Mouse (Mus musculus) cortical plate, adult 2 months (tissue): Measurements from ENCODE around the gene Rps2. TPM values are rescaled to one million over a fixed set of nuclear protein-coding genes. Genes with fewer than 3 reads are reported as not detected.

ENCODE experiments used
- H3K27ac ChIP-seq: fragments of 200-500 bp; 2 replicates; pipeline ENCODE4 v1.5.1; 2012; ENCODE audit warnings: low read length, control low read depth, inconsistent platforms; ENCODE audit not compliant: insufficient read depth
- H3K4me1 ChIP-seq: fragments of 200-500 bp; 2 replicates; pipeline ENCODE4 v1.6.1; 2011; ENCODE audit warnings: low read length; ENCODE audit not compliant: control insufficient read depth, insufficient read depth
- H3K4me3 ChIP-seq: fragments of 200-500 bp; 2 replicates; pipeline ENCODE4 v1.5.1; 2011; ENCODE audit warnings: mild to moderate bottlenecking, low read length, control low read depth; ENCODE audit not compliant: insufficient read depth
- CTCF ChIP-seq: fragments of 200-500 bp; IDR thresholded peaks from 2 replicates; pipeline ENCODE4 v1.5.1; 2011; ENCODE audit warnings: mild to moderate bottlenecking, control low read depth, low read length; ENCODE audit not compliant: insufficient read depth; ENCODE audit errors: extremely low read depth
- POLR2A ChIP-seq: fragments of 200-500 bp; IDR thresholded peaks from 2 replicates; pipeline ENCODE4 v1.6.1; 2011; ENCODE audit warnings: mild to moderate bottlenecking, low read length, control low read depth; ENCODE audit not compliant: insufficient read depth; ENCODE audit errors: extremely low read depth
- polyA plus RNA-seq: library from polyadenylated mRNA; depleted of rRNA; stranded (reverse); fragments of >200 nt; gene quantifications from 2 replicates; pipeline ENCODE4 v1.2.3, GENCODE M21; 2012

The Rps2 gene
- polyA plus RNA-seq, 1 experiment = 980 TPM

DNA sequence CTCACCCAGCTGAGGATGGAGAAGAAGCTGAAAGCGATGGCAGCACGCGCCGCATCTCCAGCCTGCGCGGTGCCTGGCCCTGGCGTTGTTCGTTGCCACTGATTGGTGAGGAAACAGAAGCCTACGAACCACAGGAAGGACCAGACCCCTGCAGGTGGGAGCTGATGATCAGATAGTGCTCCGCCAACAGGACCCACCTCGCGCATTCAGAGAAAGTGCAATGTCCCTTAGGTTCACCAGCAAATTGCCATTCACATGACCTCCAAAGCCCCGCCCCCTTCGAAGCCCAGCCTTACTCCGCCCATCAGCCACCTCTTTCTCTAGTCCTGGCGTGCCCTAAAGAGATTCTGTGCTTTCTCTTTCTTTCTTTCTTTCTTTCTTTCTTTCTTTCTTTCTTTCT, 31.4 kb upstream of the Rps2 start:
- Histone ChIP-seq H3K4me1 (peaks cover 9% of the 10 kb centered on the region), H3K4me3 (no peak overlapping the region), H3K27ac (no peak overlapping the region)
- TF ChIP-seq CTCF (no peak), POLR2A (no peak)

DNA sequence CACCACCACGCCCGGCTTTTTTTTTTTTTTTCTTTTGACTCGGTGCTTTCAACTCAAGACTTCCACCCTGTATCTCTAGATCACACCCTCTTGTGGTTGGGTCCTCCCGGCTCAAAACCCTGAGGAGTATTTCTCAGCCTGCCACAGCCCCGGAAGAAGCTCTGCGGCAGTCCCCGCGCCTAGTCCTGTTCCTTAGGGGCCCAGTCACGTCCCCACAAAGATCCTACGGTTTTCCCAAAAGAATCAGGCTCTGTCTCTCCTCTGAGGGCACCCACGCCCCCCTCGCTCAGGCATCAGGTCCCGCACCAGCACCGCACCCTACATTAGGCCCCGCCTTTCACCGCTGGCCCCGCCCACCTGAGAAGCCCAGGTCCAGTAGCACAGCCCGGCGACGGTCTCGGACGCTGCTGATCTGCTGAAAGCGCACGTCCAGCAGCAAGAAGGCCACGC, 30.7 kb upstream of the Rps2 start:
- peaks cover 9% of the 10 kb centered on the region for H3K4me1 ChIP-seq
- TF ChIP-seq CTCF (no peak), POLR2A (no peak)
- peak overlapping the region; percentile 31 for H3K4me3 ChIP-seq
- no peak overlapping the region for H3K27ac ChIP-seq

DNA sequence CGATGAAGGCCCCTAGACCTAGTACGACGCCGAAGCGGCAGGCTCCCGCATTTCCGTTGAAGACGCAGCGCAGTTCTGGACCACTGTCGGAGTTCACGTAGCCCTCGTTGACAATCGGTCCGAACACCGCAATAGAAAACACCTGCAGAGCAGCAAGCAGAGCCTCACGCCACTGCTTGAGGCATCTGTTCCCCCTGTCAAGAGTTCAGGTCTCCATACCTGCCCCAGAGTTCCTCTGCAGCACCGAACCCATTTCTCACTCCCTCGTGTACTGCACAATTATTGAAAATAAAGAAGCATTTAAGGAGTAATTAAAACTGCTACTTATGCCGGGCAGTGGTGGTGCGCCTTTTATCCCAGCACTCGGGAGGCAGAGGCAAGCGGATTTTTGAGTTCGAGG, 30.3 kb upstream of the Rps2 start:
- Histone ChIP-seq H3K27ac (no peak overlapping the region), H3K4me1 (peaks cover 9% of the 10 kb centered on the region), H3K4me3 (peak overlapping the region; percentile 31)
- TF ChIP-seq CTCF (no peak), POLR2A (no peak)

DNA sequence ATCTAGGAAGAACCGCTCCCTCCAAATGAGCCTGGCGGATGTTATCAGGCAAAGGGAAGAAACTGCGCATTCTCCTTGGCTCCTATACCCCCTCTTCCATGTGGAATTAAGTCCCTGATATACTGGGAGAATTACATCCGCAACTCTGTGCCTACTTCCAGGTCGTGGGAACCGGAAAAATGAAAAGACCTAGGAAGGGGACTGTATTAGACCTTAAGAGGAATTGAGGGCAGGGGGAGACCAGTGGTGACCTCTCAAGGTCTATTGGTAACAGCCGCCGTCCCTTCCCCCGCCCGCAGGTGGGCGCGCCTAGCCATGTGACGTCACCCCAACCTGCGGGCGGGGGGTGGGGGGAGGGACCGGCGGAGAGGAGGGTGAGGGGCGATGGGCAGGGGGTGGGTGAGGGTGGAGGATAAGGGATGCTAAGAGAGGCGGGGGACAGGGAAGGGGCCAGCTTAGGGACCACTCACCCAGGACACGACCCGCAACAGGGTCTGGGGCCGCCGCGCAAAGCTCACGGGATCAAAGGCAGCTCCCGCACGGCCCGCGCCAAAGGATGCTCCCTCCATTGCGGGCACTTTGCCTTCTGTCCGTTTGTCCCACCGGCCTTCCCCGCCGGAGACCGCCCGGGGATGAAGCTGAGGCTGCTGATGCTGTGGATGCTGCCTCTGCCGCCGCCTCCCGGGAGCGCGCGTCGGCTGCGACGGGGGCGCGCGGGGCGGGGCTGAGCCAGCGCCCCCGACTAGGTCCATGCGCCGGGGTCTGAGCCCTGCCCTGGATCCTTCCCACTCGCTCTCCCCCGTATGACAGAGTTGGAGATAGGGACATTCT, 28.4 kb upstream of the Rps2 start, which contains the start of gene Syngr3:
Gene Syngr3 (minus strand): TSS at position 705 of the 831 bp plus-strand sequence.
- Histone ChIP-seq H3K27ac (peak within 1 kb of the TSS; percentile 98), H3K4me1 (peaks cover 9% of the 10 kb centered on the region), H3K4me3 (peak within 1 kb of the TSS; percentile 97)
- TF ChIP-seq CTCF (no peak), POLR2A (peak; percentile 77; the same call in 1 of the 2 replicates)

DNA sequence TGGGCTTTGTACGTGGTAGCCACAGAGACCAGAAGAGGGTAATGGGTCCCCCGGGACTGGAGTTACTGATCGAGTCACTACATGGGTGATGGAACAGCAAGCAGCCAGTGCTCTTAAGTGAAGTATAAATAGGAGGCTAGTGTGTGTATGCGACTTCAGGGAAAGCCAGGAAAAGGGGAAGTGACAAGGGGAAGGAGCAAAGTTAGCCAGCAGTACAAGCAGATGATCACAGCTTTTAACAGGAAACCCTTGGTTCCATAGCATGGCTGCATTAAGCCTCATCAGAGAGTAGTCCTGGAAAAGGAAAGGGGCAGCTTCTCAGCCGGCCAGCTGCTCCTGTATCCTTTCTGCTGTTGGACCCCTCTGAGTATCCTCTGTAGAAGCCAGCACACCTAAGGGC, 25.5 kb upstream of the Rps2 start:
- H3K27ac ChIP-seq = no peak overlapping the region
- no peak for TF ChIP-seq POLR2A
- no peak for TF ChIP-seq CTCF
- peaks cover 12% of the 10 kb centered on the region for H3K4me1 ChIP-seq
- H3K4me3 ChIP-seq = no peak overlapping the region

DNA sequence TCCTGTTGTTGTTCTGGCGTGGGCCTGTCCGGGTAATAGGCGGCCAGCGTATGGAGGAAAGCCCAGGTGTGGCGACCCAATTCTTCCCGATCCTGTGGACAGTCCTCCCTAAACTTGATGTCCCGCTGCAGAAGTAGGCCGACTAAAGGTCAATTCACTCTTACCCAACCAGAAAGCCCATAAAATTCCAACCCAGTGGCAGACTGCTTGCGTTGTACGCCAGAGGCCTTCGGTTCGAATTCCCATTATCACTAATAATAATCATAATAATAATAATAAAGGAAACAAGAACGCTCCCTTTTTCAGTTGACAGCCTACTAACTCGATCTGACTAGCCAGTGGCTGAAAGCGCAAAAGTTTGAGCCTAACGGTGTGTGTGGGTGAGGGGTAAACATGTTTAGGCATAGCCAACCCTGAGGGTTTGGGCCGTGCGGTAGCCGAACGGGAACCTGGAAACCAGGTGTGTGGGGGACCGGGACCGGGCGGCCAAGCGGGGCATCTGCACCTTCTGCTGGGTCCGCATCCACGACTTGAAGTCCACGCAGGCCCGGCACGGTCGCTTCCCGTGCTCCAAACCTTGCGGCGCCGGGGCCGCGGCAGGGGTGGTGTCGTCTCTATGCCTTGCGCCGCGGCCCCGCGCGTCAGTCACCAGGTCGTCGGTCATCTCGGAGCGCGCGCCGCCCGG, 22.4 kb upstream of the Rps2 start:
- Histone ChIP-seq H3K4me3 (peak overlapping the region; percentile 83), H3K4me1 (peaks cover 7% of the 10 kb centered on the region; the same call in 1 of the 2 replicates), H3K27ac (peak overlapping the region; percentile 79; the same call in 1 of the 2 replicates)
- TF ChIP-seq POLR2A = no peak
- no peak for TF ChIP-seq CTCF

DNA sequence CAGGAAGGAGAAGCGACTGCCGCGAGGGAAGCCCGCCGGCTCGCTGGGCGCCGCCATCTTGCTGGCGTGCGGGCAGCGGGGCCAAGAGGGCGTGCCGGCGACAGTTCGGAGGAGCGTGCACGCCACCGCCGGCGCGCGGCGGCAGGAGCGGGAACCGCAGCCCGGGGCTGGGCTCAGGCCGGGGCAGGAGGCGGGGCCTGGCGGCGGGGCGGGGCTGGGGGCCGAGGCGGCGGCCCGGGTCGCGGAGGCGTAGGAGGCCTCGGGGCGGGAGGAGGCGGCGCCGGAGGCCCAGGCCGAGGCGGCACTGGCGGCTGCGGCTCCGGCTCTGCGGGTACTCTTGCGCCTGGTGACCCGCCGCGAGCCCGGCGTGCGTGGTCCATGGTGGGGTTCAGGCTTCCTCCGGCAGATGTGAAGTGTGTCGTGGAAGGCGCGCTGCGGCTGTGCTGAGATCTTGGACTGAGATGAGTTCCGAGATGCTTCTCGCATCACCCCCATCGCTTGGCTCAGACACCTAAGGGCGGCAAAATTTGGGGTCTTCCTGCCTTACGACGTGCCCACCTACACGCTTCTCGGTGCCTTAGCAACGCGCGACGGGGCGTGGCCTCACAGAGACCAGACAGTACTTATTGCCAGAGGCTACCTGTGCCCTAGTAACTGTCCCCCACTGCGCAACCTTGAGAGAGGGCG, 21.8 kb upstream of the Rps2 start, which contains the start of the genes Gfer and Noxo1:
Gene Gfer (minus strand): TSS at position 146 of the 687 bp plus-strand sequence.
Gene Noxo1 (plus strand): TSS at position 224 of the 687 bp plus-strand sequence.
- peak within 1 kb of the TSS; percentile 83 for H3K4me3 ChIP-seq
- TF ChIP-seq CTCF (no peak), POLR2A (0 out of 2 replicates have a peak, but pooled peaks have one; percentile 16)
- peaks cover 4% of the 10 kb centered on the region; the same call in 1 of the 2 replicates for H3K4me1 ChIP-seq
- peak within 1 kb of the TSS; percentile 90 for H3K27ac ChIP-seq

DNA sequence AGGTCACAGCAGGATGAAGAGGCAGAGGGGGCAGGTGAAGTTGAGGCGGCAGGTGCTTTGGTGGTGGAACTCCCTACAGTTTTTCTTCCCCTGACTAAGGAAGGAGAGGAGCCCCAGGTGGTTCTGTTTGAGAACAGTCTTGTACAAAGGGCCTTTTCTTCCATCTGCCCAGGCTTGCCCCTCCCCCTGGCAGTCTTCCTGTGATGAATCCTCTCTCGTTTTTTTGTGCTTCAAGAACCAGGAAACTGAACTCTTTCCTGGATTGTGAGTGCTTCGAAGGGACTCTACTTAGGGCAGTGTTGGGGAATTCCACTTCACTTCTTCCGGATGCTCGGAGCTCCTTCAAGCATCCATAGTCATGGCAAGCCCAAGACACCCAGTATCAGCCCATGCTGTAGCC, 19.9 kb upstream of the Rps2 start:
- Histone ChIP-seq H3K27ac (no peak overlapping the region), H3K4me1 (peaks cover 3% of the 10 kb centered on the region; the same call in 1 of the 2 replicates), H3K4me3 (no peak overlapping the region)
- TF ChIP-seq POLR2A (no peak), CTCF (no peak)

DNA sequence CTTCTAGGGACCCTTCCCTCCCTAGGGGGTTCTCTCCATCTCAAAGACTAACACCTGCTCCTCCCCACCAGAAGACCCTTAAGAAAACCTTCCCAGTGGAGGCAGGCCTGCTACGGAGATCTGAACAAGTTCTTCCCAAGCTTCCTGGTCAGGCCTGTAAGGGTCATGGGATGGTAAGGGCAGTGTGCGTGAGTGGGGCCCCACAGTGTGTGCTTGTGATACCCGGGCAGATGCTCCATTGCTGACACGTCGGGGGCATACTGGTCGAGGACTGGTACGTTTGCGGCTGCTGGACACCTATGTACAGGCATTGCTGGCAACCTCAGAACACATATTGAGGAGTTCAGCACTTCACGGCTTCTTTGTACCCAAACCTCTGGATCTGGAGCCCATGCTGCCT, 19.2 kb upstream of the Rps2 start:
- H3K4me3 ChIP-seq = no peak overlapping the region
- TF ChIP-seq CTCF = no peak
- TF ChIP-seq POLR2A = no peak
- H3K27ac ChIP-seq = no peak overlapping the region
- H3K4me1 ChIP-seq = peaks cover 3% of the 10 kb centered on the region; the same call in 1 of the 2 replicates
